Mouse (Mus musculus) kidney, postnatal 0 days (tissue): Measurements from ENCODE around the gene Slc25a10. TPM values are rescaled to one million over a fixed set of nuclear protein-coding genes. Genes with fewer than 3 reads are reported as not detected.
A peak's percentile ranks its signal among the peaks of the same experiment; 100 is the strongest.

Experiments used
- ATAC-seq: fragments of 200-750 bp; cut with Nextera tagmentation; replicated peaks from 2 replicates; pipeline ENCODE4 v1.8.0; 2017; ENCODE audit warnings: low read depth, moderate number of reproducible peaks, moderate TSS enrichment, moderate library complexity; ENCODE audit not compliant: low FRiP score
- DNase-seq: peaks from one replicate; pipeline ENCODE4 v3.0.0-alpha.2; 2016; ENCODE audit warnings: low spot score
- H3K27ac ChIP-seq: fragments of 300-500 bp; sonication (generic); 2 replicates; pipeline ENCODE4 v1.5.1; 2014; ENCODE audit warnings: mild to moderate bottlenecking
- H3K27me3 ChIP-seq: fragments of 300-500 bp; sonication (generic); 2 replicates; pipeline ENCODE4 v1.6.1; 2014; ENCODE audit warnings: low read length, mixed read lengths; ENCODE audit not compliant: insufficient read depth
- H3K36me3 ChIP-seq: fragments of 300-500 bp; sonication (generic); 2 replicates; pipeline ENCODE4 v1.6.1; 2014; ENCODE audit warnings: low read length, mixed read lengths; ENCODE audit not compliant: insufficient read depth
- H3K4me1 ChIP-seq: fragments of 300-500 bp; sonication (generic); replicated peaks from 2 replicates; pipeline ENCODE4 v1.6.1; 2014; ENCODE audit warnings: antibody characterized with exemption, low read length, mixed read lengths; ENCODE audit not compliant: insufficient read depth
- H3K4me2 ChIP-seq: fragments of 300-500 bp; sonication (generic); 2 replicates; pipeline ENCODE4 v1.6.1; 2014; ENCODE audit warnings: mild to moderate bottlenecking, low read length, moderate library complexity, mixed read lengths
- H3K4me3 ChIP-seq: fragments of 300-500 bp; sonication (generic); replicated peaks from 2 replicates; pipeline ENCODE4 v1.5.1; 2014; ENCODE audit warnings: low read depth, low read length
- H3K9ac ChIP-seq: fragments of 300-500 bp; sonication (generic); 2 replicates; pipeline ENCODE4 v1.6.1; 2014; ENCODE audit warnings: low read depth, low read length
- H3K9me3 ChIP-seq: fragments of 300-500 bp; sonication (generic); replicated peaks from 2 replicates; pipeline ENCODE4 v1.6.1; 2016; ENCODE audit warnings: low read length, inconsistent platforms, mixed read lengths
- CTCF ChIP-seq: IDR thresholded peaks from 2 replicates; pipeline ENCODE4 v1.5.1; 2016; ENCODE audit warnings: antibody characterized with exemption, low read depth, mild to moderate bottlenecking, moderate library complexity
- WGBS: fragments of 180-500 bp; shearing (Covaris S2); extraction: QIAGEN DNeasy Blood & Tissue Kit; methylation state at CpG from one replicate; pipeline ENCODE4 v1.1.7; 2014; 5-methylcytosine and 5-hydroxymethylcytosine counted together
- polyA plus RNA-seq: library from polyadenylated mRNA; unstranded; fragments of >200 nt; fragmentation: Nextera tagmentation; extraction: Ambion mirVana; gene quantifications from 2 replicates; pipeline ENCODE4 v1.2.1, GENCODE M21; 2015

Gene Slc25a10
- polyA plus RNA-seq, 1 experiment from 2014 or later = 121 TPM

- Histone ChIP-seq H3K9me3 (no peaks in the 10 kb centered on the region), H3K9ac (no peak overlapping the region), H3K4me2 (no peak overlapping the region), H3K4me3 (no peak overlapping the region), H3K4me1 (peaks cover 22% of the 10 kb centered on the region; the same call in 1 of the 2 replicates), H3K27me3 (no peaks in the 10 kb centered on the region), H3K36me3 (peaks cover 24% of the 10 kb centered on the region), H3K27ac (0 out of 2 replicates have a peak overlapping the region, but pooled peaks have one; percentile 93)
- ATAC-seq (no peak), DNase-seq (no peak)
- 83% methylated on average over 6 of the region's 6 CpGs for WGBS
- no peak for TF ChIP-seq CTCF
These were observed 50.7 kb downstream of the Slc25a10 start for GRCm38 (mm10) chr11:120542376-120542775.

DNA sequence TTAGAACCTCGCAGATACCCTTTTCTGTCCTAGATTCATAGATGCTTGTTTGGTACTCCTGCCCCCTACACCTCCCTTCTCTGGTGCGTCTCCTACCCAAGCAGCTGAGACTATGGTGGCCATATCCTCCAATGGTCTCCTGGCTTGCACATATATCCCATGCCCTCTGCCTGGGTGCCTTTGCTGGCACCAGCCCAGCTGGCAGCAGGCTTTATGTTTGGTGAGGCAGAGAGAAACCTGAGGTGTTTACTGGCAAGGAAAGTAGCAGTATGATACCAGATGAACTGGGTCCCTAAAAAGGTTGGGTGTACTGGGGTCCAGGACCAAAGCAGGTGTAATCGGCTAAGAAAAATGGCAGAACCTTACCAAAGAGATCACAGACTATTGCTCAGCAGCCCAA, 54.3 kb downstream of the Slc25a10 start:
- peaks cover 17% of the 10 kb centered on the region for H3K4me1 ChIP-seq
- no peak overlapping the region for H3K4me3 ChIP-seq
- ATAC-seq = no peak
- H3K4me2 ChIP-seq = no peak overlapping the region
- TF ChIP-seq CTCF = no peak
- no peaks in the 10 kb centered on the region for H3K9me3 ChIP-seq
- H3K27ac ChIP-seq = no peak overlapping the region
- WGBS = 95% methylated on average over 3 of the region's 3 CpGs
- DNase-seq = no peak
- no peak overlapping the region for H3K9ac ChIP-seq
- no peaks in the 10 kb centered on the region for H3K27me3 ChIP-seq
- H3K36me3 ChIP-seq = peaks cover 24% of the 10 kb centered on the region

- Histone ChIP-seq H3K9me3 (no peaks in the 10 kb centered on the region), H3K27me3 (no peaks in the 10 kb centered on the region), H3K4me1 (peaks cover 17% of the 10 kb centered on the region), H3K36me3 (peaks cover 21% of the 10 kb centered on the region), H3K27ac (peak overlapping the region; percentile 15; the same call in 1 of the 2 replicates), H3K9ac (no peak overlapping the region), H3K4me2 (peak overlapping the region; percentile 2; the same call in 1 of the 2 replicates), H3K4me3 (no peak overlapping the region)
- DNase-seq (peak; percentile 71), ATAC-seq (no peak)
- TF ChIP-seq CTCF = peak; percentile 48; the same call in 1 of the 2 replicates
- WGBS = 51% methylated on average over 2 of the region's 2 CpGs
These were observed 55.8 kb downstream of the Slc25a10 start for GRCm38 (mm10) chr11:120547469-120547868.

DNA sequence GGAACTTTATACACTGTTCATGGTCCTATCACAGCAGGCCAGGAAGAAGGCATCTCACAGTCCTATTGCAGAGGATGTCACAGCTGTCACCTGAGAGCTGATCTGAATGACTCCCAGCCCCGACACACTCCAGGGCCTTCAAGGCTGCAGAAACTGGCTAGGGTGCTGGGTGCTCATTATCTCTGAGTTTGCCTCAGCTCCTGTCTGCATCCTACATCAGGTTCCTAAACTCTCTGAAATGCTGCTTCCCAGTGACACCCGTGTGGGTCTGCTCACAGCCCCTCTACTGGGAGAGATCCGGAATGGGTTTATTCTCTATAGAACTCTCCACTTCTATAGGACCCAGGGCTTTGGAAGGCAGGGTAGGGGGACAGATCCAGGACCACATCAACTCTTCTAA, 56.6 kb downstream of the Slc25a10 start:
- Histone ChIP-seq H3K9me3 (no peaks in the 10 kb centered on the region), H3K4me2 (peak overlapping the region; percentile 80), H3K4me3 (no peak overlapping the region), H3K27me3 (no peaks in the 10 kb centered on the region), H3K27ac (peak overlapping the region; percentile 15; the same call in 1 of the 2 replicates), H3K9ac (no peak overlapping the region), H3K4me1 (peaks cover 17% of the 10 kb centered on the region), H3K36me3 (peaks cover 13% of the 10 kb centered on the region)
- no peak for TF ChIP-seq CTCF
- ATAC-seq (no peak), DNase-seq (no peak)
- 72% methylated on average over 3 of the region's 3 CpGs for whole genome bisulfite sequencing

GRCm38 (mm10) chr11:120548786-120549167, 57.1 kb downstream of the Slc25a10 start:
- ATAC-seq = no peak

More at GRCm38 (mm10) chr11:120548786-120549167, 57.1 kb downstream of the Slc25a10 start:
- Histone ChIP-seq H3K9me3 (no peaks in the 10 kb centered on the region), H3K4me3 (peak overlapping the region; percentile 87), H3K9ac (peak overlapping the region; percentile 98), H3K27me3 (no peaks in the 10 kb centered on the region), H3K27ac (peak overlapping the region; percentile 98), H3K4me2 (peak overlapping the region; percentile 80), H3K4me1 (peaks cover 17% of the 10 kb centered on the region), H3K36me3 (peaks cover 8% of the 10 kb centered on the region; the same call in 1 of the 2 replicates)
- TF ChIP-seq CTCF = no peak
- no peak for DNase-seq
- WGBS = 10% methylated on average over 7 of the region's 7 CpGs

Other genes with a start within 250 kb of the Slc25a10 start
- 2,251 and 2,404 TPM in 2 replicates for gene Actg1, start 143.3 kb upstream of the Slc25a10 start, polyA plus RNA-seq
- gene Fscn2, start 130.3 kb upstream of the Slc25a10 start, polyA plus RNA-seq = 1.3 and 1.5 TPM in 2 replicates
- gene Faap100, start 113.1 kb upstream of the Slc25a10 start, polyA plus RNA-seq = 21.9 and 26.6 TPM in 2 replicates
- gene Nploc4, start 54.1 kb upstream of the Slc25a10 start, polyA plus RNA-seq = 21.0 and 23.3 TPM in 2 replicates
- not detected in 2 replicates for gene Tspan10, start 49.2 kb upstream of the Slc25a10 start, polyA plus RNA-seq
- 0.17 and 0.36 TPM in 2 replicates for gene Pde6g, start 38.3 kb upstream of the Slc25a10 start, polyA plus RNA-seq
- 24.3 and 30.3 TPM in 2 replicates for gene Oxld1, start 33.8 kb upstream of the Slc25a10 start, polyA plus RNA-seq
- 26.3 and 29.5 TPM in 2 replicates for gene Ccdc137, start 33.7 kb upstream of the Slc25a10 start, polyA plus RNA-seq
- gene Arl16, start 24.2 kb upstream of the Slc25a10 start, polyA plus RNA-seq = 32.7 and 35.1 TPM in 2 replicates
- 218 and 224 TPM in 2 replicates for gene Mrpl12, start 7.2 kb upstream of the Slc25a10 start, polyA plus RNA-seq
- gene Gcgr, start 38.9 kb downstream of the Slc25a10 start, polyA plus RNA-seq = 6.6 and 7.0 TPM in 2 replicates
- gene Mcrip1, start 57.9 kb downstream of the Slc25a10 start, polyA plus RNA-seq = 218 and 227 TPM in 2 replicates
- 0.30 TPM in 1 of 2 replicates, not detected in the other for gene Ppp1r27, start 59.3 kb downstream of the Slc25a10 start, polyA plus RNA-seq
- gene P4hb, start 81.4 kb downstream of the Slc25a10 start, polyA plus RNA-seq = 635 and 676 TPM in 2 replicates
- gene Arhgdia, start 89.8 kb downstream of the Slc25a10 start, polyA plus RNA-seq = 444 and 506 TPM in 2 replicates
- gene Alyref, start 106.5 kb downstream of the Slc25a10 start, polyA plus RNA-seq = 341 and 361 TPM in 2 replicates
- 159 and 168 TPM in 2 replicates for gene Anapc11, start 106.6 kb downstream of the Slc25a10 start, polyA plus RNA-seq
- 48.0 and 51.4 TPM in 2 replicates for gene Npb, start 116.6 kb downstream of the Slc25a10 start, polyA plus RNA-seq
- 116 and 118 TPM in 2 replicates for gene Pcyt2, start 126.1 kb downstream of the Slc25a10 start, polyA plus RNA-seq
- 38.8 and 41.6 TPM in 2 replicates for gene Sirt7, start 133.4 kb downstream of the Slc25a10 start, polyA plus RNA-seq
- 26.5 and 27.4 TPM in 2 replicates for gene Mafg, start 141.8 kb downstream of the Slc25a10 start, polyA plus RNA-seq
- 12.2 and 13.9 TPM in 2 replicates for gene Pycr1, start 151.9 kb downstream of the Slc25a10 start, polyA plus RNA-seq
- 0.24 and 0.28 TPM in 2 replicates for gene Myadml2, start 156.3 kb downstream of the Slc25a10 start, polyA plus RNA-seq
- 5.3 and 7.4 TPM in 2 replicates for gene Notum, start 169.3 kb downstream of the Slc25a10 start, polyA plus RNA-seq
- 122 TPM in 2 replicates for gene Aspscr1, start 181.1 kb downstream of the Slc25a10 start, polyA plus RNA-seq
- 160 and 174 TPM in 2 replicates for gene Cenpx, start 221.9 kb downstream of the Slc25a10 start, polyA plus RNA-seq
- gene Lrrc45, start 222.1 kb downstream of the Slc25a10 start, polyA plus RNA-seq = 31.3 and 33.5 TPM in 2 replicates
- gene Rac3, start 229.6 kb downstream of the Slc25a10 start, polyA plus RNA-seq = 23.4 and 23.7 TPM in 2 replicates
- 112 and 123 TPM in 2 replicates for gene Dcxr, start 235.4 kb downstream of the Slc25a10 start, polyA plus RNA-seq
- gene Cbr2, start 240.3 kb downstream of the Slc25a10 start, polyA plus RNA-seq = 1.8 and 3.6 TPM in 2 replicates